Mouse (Mus musculus): ENCODE data around the gene Ppp1r12c.

Ppp1r12c gene

GRCm38 (mm10) chr7:4516332-4517050, 15.0 kb upstream of the Ppp1r12c start, which contains the start of gene Tnnt1:
Gene Tnnt1 (minus strand): TSS chr7:4516382.
- DNase-seq (ENCODE audit: low read depth, low spot score), result no peak

- no peak for DNase-seq (ENCODE audit: low read depth, low spot score)
Observed at GRCm38 (mm10) chr7:4515853-4516252, 14.4 kb upstream of the Ppp1r12c start.

GRCm38 (mm10) chr7:4513829-4514712, 12.6 kb upstream of the Ppp1r12c start:
- no peak for DNase-seq (ENCODE audit: low read depth, low spot score)

DNA sequence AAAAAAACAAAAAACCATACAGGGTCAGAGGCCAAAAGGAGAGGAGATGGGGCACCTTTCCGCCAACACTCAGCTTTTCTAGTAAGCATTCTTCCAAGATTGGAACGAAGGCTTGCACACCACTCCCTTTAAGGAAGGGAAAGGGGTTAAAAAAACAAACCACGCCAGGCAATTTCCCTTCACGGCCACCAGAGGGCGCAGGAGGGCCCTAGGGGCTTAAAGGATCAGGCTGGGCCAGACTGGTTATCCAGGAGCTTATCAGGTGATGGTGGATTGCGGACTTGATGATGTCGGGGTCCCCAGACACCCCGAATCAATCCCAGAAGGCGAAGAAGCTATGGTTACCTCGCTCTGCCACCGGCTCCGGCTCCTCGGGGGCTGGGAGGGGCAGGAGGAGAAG, 11.8 kb upstream of the Ppp1r12c start:
- no peak for DNase-seq (ENCODE audit: low read depth, low spot score)

DNA sequence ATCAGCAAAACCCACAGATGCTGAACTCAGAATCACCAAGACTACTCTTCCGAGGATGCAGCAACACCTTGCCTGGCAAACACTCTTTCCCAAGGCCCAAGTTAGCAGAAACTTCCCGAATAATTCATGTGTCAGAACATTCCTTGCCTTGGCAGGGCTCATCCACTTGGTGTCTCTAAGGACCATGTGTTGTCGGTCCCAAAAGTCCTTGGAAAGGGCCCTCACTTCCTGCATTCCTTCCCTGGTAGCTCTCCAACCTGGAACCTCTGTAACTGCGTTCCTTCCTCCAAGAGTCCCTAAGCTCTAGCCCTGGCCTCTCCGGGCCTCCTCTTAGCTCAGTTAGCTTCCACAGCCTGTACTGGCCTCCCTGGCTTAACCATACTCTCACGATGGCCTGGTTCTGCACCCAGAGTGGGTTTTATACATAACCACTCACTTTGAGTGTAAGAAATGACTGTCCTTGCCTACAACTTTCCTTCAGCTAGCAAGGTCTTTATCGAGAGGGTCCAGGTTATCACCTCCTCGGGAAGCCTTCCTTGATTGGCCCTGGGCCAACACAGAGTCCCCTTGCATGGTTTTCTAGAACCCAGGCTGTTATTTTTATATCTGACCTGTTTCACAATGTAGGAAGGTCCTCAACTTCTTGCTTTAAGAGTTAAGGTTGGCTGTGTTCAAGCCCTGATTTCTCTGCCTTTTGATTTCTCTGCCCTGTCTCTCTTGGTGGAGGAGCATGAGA, 10.2 kb upstream of the Ppp1r12c start:
- no peak for DNase-seq (ENCODE audit: low read depth, low spot score)

DNA sequence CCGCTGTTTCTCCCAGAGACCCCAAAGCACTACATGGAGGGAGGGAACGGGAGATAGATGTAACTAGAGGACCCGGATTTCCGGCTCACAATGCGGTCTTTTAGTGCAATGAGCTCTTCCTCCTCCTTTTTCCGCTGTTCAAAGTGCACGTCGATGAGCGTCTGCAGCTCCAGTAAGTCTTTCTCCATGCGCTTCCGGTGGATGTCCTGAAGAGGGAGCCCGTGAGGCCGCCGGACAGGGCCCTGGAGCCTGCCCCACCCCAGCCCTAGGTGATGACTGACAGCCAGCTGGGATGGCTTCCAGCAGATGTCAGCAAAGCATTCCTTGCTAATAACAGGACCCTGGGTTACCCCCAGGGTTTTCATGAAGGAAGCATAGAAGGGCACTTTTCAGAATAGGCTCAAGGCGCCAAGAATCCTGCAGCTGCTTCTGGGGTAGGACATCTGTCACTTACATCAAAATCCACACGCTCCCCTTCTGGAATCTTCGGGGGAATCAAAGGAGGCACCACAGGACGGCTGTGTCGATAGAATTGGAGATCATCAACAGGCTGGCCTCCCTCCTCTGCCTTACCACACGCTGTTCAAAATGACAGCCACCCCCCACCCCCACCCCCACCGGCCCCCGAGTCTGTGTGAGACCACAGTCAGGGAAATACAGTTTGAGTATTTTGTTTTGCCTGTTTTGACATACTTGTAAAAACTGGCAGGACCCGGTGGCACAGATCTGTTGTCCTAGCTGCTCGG, 8.6 kb upstream of the Ppp1r12c start:
- peak; percentile 74 for DNase-seq (ENCODE audit: low read depth, low spot score)

DNA sequence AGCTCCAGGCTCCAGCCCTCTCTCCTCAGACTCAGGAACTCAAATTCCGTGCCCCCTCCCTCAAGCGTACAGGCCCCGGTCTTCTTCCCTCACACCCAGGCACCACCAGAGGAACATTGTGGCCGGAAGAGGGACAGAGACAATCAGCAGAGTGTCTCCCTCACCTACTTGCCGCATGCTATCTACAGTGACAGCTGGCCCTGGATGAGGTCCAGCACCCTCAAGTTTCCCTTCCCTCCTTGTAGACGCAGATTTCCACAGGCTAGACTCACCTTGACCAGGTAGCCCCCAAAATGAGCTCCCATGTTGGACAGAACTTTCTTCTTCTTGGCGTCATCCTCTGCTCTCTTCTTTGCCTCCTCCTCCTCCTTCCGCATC, 7.2 kb upstream of the Ppp1r12c start:
- DNase-seq (ENCODE audit: low read depth, low spot score), result no peak

DNA sequence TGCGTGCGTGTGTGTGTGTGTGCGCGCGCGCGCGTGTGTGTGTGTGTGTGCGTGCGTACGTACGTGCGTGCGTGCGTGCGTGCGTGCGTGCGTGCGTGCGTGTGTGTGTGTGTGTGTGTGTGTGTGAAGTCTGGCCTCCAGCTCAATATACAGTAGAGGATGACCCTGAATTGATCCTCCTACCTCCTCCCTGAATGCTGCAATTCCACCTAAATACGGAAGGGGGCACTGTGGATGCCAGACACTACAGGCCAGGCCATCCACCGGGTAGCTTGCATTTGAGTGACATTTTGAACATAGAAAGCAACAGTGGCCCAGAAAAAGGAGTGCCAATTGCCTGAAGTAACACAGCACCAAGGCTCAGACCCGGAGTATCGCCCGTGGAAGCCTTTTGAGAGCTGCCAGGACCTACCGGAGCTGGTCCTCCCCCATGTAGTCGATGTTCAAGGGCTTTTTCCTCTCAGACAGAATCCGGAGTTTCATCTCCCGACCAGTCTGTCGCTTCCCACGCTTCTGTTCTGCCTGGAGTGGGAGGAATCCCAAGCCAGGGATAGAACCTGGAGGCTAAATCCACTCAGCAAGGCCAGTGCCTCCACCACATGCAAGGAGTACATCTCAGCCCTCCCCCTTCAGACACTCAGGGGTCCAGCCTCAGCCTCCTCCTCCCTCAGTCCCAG, 6.7 kb upstream of the Ppp1r12c start:
- DNase-seq (ENCODE audit: low read depth, low spot score), result no peak

DNA sequence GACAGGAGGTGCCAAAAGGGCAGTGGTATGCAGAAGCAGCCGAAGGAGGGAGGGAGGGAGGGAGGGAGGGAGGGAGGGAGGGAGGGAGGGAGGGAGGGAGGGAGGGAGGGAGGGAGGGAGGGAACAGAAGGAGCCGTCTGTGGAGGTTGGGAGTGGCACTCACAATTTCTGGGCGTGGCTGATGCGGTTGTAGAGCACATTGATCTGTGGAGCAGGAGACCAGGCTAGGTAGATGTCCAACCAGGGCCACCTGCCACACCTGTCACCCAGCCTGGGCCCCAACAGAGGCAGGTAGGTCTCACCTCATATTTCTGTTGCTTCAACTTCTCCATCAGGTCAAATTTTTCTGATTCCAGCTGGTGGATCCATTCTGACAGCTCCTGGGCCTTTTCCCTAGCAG, 5.7 kb upstream of the Ppp1r12c start:
- DNase-seq (ENCODE audit: low read depth, low spot score), result no peak

DNA sequence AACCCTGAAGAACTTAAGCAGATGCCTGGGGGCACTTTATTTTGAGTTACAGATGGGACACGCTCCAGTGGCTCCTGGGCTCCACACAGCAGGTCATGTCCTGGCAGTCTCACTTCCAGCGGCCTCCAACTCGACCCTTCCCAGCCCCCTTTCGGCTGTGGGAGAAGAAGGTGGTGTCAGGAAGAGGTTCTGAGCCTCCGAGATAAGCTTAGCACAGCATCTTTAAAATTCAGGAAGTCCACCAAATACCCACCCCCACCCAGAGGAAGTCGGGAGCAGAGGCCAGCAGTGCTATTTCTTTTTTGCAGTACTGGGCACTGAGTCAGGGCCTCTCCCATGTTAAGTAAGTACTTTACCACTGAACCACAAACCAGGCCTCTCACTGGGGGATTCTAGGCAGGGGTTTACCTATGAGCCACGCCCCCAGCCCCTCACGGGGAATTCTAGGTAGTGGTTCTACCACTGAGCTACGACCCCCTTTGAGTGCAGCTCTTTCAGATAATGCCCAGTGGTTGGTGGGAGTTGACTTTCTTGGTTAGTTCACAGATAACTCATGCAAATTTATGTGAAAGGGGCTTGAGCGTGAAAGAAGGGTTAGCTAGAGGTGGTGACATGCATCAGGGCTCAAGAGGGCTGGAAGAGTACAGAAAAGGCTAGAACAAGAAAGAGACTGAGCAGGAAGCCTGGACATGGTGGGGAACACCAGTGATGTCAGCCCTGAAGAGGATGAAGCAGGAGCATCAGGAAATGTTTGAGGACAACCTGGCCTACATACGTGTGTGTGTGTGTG, 3.4 kb upstream of the Ppp1r12c start:
- DNase-seq (ENCODE audit: low read depth, low spot score), result no peak

- DNase-seq (ENCODE audit: low read depth, low spot score), result no peak
Observed at GRCm38 (mm10) chr7:4503858-4504257, 2.4 kb upstream of the Ppp1r12c start.

GRCm38 (mm10) chr7:4503100-4503499, 1.6 kb upstream of the Ppp1r12c start:
- DNase-seq (ENCODE audit: low read depth, low spot score), result no peak

GRCm38 (mm10) chr7:4502421-4503090, 1.1 kb upstream of the Ppp1r12c start:
- no peak for DNase-seq (ENCODE audit: low read depth, low spot score)

DNA sequence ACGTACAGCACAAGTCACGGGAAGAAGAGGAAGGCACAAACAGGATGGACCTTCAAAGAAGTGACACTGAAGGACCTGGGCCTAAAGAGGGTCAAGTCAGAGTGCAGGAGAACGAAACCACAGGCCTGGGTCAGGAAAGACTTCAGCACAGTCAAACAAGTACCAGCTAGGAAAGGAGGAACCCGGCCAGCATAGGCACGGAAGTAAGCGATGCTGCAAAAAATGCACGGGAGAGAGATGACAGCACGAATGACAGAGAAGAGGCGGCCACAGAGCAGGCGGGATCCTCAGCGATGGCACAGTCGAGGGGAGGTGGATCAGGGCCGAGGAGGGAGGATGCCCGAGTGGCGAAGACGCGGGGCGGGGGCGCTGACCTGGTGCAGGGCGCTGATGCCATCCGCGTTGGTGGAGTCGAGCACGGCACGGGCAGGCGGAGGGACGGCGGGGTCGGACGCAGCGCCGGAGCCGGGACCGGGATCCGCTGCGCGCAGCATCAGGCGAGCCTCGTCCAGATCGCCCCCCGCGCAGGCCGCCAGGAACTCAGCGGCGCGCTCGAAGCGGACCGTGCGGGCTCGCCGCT, 498 bp downstream of the Ppp1r12c start:
- DNase-seq (ENCODE audit: low read depth, low spot score), result no peak

GRCm38 (mm10) chr7:4499034-4499433, 2.4 kb downstream of the Ppp1r12c start:
- DNase-seq (ENCODE audit: low read depth, low spot score), result no peak

- DNase-seq (ENCODE audit: low read depth, low spot score), result no peak
Observed at GRCm38 (mm10) chr7:4498251-4498650, 3.2 kb downstream of the Ppp1r12c start.

DNA sequence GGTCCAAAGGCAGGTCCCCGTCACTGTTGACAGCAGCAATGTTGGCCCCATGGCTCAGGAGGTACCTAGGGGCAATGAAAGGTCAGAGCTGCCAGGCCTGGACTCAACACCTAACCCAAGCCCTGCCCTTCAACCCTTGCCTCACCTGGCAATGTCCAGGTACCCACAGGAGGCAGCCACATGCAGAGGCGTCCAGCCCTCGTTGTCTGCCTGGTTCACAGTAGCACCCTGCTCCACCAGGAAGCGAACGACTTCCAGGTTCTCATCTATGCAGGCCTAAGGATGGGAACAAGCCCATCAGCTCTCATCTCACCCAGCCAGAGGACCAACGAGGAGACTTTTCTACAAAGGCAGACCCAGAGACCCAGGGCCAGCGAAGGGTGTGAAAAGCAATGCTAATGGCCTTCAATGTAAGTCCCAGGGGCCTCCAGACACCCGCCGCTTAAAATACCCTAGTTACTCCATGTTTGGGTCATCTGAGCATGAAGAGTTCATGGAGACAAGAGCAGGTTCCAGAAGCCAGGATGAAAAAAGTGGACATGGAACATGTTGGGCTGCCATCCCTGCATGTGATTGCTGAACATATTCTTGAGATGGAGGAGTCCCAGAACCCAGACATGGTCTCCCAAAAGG, 4.1 kb downstream of the Ppp1r12c start:
- no peak for DNase-seq (ENCODE audit: low read depth, low spot score)

- DNase-seq (ENCODE audit: low read depth, low spot score), result no peak
Observed at GRCm38 (mm10) chr7:4496468-4496867, 5.0 kb downstream of the Ppp1r12c start.

GRCm38 (mm10) chr7:4493991-4494390, 7.5 kb downstream of the Ppp1r12c start:
- no peak for DNase-seq (ENCODE audit: low read depth, low spot score)
